Mouse (Mus musculus) kidney, adult 8-10 months (tissue): ENCODE measurements around the gene Patl2.

Experiments used
- DNase-seq, 2 experiments: peaks; one replicate each; pipeline ENCODE4 v3.0.0; 2022

The Patl2 gene

DNA sequence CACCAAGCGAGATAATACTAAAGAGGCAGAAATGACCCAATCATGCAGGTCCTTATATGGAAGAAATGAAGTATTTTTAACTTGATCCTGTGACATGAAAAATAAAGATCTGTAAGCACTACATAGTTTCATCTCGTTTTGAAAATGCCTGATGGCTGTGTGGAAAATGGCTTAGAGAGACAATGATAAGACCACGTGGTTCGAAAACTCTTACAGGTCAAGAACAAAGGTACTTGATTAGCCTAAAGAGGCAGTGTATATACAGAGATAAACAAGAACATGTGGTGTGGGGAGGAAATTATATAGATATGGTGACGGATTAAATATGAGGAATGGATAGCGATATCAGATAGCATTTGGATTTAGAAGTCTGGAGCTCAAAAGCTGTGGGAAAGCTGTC is 14.7 kb downstream of the Patl2 start:
- DNase-seq: no peak

DNA sequence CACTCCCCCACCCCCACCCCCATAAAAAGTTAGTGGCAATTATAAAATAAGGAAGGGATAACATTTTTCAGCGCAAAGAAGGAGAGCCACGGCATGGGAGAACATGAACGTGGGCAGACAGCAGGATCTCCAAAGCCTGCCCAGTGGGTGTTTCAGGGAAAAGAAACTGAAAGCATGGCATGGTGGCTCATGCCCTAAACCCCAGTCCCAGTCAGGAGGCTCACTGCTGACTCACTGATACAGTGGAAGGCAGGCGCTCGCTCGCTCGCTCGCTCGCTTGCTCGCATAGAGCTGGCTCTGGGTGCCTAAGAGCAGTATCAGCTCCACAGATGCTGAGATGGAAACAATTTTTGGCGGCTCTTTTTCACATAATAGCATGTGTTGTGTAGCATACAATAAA is 21.7 kb downstream of the Patl2 start:
- no peak for DNase-seq

DNA sequence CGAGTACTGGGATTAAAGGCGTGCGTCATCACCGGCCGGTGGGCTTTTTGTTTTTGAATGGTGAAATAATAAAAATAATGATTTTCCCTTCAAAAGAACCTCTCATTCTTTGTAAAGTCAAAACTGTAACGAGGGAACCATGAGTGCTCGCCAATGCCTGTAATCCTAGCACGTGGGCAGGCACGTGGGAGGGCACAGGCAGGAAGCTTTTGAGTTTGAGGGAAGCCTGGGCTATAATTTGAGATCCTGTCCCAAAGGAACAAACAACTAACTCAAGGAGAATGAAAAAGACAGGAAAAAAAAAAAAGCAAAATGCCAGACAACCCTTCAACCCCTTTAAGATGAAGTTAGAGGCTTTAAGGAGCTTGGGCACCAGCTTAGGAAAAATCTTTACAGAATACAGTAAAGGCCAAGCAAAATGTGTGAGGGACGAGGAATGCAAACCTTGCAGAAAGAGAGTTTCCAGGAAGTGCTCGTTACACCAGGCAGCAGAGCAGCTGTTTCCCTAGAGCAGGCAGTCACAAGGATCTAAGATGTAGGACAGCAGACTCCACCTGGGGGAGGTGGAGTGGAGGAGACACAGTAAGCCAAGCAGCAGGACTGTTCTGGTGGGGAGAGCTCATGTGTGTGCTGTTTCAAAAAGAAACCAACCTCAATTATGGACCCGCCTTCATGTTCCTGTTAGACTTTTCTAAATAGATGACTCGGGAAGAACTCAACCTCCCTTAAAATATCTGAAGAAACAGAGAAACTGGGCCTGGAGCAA is 22.4 kb downstream of the Patl2 start:
- no peak for DNase-seq

DNA sequence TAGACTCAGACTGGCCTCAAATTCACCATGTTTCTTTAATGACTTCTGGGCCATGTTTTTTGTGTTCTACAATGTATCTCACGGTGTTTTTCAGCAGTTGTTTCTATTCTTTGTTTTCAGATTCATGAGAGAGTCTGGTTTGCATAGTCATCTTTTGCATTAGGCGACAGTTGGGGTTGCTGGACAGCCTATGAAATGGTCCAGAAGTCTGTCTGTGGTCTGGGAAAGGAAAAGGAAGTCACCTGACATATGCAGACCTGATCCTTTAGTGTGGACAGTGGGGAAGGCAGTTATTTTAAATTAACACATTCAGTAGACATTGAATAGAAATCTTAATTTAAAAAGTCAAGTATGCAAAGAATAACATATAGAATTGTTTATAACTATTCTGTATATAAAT is 23.5 kb downstream of the Patl2 start:
- no peak for DNase-seq

GRCm38 (mm10) chr2:122161542-122161941 is 24.4 kb downstream of the Patl2 start:
- DNase-seq: no peak

- DNase-seq: peak; percentile 78 to 90
These were observed 25.3 kb downstream of the Patl2 start, which contains the start of gene Trim69 for GRCm38 (mm10) chr2:122160680-122161079. Trim69 (plus strand) TSS chr2:122160700.

GRCm38 (mm10) chr2:122159667-122160066 is 26.3 kb downstream of the Patl2 start:
- no peak for DNase-seq

DNA sequence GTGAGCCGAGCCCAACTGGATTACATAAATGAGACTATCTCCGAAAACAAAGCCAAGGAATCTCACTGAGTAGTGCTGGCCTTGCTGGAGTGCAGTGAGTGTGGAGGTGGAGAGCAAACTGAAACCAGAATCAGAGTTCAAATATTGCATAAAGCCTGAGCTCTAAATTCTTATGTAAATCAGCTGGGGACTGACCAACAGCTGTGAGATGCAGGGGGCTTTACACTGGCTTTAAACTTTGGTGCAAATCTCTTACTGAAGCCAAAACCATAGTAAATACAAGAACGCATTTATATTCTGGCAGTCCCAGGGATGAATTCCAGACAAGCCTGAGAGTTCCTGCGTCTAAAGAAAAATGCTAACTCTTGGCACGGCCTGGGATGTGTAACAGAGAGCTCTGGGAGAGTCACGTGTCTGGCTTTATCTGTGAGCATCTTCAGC is 27.6 kb downstream of the Patl2 start:
- DNase-seq: no peak

DNA sequence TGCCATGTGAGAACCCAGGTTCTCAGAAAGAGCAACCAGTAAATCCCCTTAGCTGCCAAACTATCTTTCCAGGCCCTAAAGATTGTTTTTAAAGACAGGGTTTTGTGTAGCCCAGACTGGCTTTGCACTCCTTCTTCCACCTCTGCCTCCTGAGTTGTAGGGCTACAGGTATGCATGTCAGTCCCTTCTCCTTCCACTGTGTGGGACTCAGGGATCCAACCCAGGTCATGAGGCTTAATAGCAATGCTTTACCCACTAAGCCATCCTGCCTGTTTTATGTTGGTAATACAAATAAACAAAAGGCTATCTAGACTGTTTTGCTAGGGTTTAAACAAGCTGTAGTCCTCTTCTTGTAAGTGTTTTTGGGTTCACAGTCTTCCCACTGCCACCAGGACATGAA is 28.4 kb downstream of the Patl2 start:
- DNase-seq: no peak

DNA sequence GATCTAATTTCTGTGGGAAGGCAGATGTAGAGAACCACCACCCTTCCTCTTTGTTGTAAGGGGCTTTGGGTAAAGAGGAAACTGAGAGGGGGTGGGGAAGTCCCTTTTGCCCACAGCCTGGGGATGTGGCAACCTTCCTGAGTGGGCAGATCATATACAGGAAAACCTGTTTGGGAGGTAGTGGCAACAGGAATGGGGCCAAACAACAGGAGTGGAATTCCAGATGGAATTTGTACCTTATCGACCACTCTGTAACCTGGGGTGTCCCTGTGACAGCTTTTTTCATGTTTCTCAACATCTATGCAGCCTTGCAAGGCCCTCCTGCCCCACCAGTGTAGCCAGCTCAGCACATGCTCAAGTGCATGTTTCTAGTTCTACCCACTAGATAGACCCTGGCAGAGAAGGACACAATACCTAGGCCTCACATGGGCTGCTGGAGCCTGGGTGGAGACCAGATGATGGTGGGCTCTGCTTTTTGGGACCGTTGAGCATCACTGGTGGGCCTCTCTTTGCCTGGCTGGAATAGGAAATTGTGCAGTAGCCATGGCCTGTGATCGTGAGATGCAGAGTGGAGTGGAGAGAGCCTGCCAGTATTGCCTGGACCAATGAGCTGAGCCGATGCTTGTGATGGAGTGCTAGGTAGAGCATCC is 29.8 kb downstream of the Patl2 start:
- DNase-seq: no peak

DNA sequence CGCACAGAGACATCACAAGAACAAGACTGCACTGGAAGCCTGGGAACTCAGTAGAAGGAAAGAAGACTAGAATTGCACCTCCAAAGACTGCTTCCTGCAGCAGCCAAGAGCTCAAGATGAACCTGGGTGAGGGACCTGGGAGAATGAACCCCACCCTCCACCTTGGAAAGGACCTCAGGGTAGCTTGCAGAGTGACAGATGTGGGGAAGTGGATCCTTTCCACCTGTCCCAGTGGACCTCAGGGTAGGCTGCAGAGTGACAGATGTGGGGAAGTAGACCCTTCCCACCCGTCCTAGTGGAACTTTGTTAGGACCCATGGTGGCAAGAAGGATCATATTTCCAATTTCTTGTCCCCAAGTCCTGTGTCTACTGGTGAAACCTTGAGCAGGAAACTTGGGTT is 30.7 kb downstream of the Patl2 start:
- DNase-seq: no peak

DNA sequence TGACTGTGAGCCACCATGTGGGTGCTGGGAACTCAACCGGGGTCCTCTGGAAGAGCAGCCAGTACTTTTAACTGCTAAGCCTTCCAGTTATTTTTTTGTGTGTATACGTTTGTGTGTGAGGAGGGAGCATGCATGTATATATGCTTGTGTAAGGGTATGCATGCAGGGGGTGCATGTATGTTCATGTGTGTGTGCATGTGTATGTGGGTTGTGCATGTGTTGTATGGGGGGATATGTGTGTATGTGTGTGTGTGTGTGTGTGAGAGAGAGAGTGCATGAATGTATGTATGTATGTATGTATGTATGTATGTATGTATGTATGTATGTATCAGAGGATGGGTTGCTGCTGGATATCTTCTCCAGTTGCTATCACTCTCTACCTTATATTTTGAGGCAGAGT is 31.5 kb downstream of the Patl2 start:
- no peak for DNase-seq

DNA sequence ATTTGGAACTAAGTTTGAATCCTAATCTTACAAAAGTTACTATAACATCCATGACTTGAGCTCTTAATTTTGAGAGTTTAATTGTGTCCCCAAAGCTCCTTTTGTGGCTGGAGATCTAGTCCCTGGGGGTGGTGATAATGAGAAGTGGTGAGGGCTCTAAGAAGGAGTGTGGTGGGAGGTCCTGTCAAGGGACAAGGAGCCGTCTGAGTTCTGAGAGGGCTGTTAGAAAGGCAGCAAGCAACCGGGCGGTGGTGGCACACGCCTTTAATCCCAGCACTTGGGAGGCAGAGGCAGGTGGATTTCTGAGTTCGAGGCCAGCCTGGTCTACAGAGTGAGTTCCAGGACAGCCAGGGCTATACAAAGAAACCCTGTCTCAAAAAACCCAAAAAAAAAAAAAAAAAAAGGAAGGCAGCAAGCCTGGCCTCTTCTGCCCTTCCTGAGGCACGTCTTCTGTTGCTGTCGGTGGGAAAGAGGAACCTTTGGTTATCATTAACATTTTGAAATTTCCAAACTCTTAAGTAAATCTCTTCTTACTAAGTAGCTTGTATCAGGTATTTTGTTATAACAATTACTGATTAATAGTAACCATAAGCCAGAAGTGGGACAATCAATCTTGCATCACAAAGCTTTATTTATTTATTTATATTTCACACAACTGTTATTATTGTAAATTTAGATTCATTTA is 32.2 kb downstream of the Patl2 start:
- no peak for DNase-seq

GRCm38 (mm10) chr2:122152850-122153249 is 33.1 kb downstream of the Patl2 start:
- DNase-seq: no peak

DNA sequence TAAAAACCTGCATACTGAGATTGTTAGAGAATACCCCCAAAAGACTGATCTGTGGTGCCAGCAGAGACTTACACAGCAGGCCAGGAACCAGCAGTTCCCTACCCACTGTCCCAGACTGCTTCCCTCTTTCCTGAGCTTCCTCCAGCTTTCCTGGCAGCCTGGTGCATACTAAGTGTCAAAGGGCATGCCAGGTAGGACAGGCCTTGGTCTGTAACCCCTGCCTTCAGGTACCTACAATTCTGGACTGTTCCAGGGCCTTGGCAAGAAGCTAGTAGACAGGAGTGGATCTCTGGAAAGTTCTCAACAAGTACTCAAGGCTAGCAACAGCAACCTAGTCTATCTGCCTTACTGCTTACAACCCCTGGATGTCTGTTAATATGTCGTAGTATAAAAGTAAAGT is 34.8 kb downstream of the Patl2 start:
- no peak for DNase-seq

DNA sequence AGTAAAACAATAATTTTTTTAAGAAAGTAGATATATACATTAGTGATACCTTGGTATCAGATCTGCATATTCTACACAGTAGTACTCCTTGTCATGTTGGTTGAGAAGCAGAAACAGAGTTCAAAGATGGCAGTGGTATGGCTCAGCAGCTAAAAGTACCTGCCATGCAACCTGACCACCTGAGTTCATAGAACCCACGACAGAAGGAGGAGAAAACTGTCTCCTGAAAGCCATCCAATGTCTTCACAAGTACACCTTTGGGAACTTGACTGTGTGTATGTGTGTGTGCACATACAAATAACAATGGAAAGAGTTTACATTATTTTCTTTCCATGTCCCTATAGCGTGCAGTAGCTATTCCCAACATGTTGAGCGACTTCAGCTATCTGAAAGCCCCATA is 36.3 kb downstream of the Patl2 start:
- DNase-seq: no peak

DNA sequence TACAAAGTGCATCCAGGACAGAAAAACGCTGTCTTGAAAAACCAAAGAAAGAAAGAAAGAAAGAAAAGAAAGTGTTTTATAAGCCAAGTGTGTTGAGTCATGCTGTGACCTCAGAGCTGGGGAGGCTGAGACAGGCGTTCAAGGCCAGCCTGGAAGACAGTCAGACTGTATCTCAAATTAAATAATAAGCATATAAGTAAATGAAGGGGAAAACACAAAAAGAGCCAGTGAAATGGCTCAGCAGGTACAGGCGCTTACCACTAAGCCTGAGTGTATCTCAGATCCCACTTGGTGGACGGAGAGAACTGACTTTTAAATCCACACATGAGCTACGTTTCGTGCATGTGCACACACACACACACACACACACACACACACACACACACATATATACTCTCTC is 36.7 kb downstream of the Patl2 start:
- no peak for DNase-seq

- DNase-seq: peak; percentile 78 to 83
These were observed 37.6 kb downstream of the Patl2 start for GRCm38 (mm10) chr2:122148242-122148917.

DNA sequence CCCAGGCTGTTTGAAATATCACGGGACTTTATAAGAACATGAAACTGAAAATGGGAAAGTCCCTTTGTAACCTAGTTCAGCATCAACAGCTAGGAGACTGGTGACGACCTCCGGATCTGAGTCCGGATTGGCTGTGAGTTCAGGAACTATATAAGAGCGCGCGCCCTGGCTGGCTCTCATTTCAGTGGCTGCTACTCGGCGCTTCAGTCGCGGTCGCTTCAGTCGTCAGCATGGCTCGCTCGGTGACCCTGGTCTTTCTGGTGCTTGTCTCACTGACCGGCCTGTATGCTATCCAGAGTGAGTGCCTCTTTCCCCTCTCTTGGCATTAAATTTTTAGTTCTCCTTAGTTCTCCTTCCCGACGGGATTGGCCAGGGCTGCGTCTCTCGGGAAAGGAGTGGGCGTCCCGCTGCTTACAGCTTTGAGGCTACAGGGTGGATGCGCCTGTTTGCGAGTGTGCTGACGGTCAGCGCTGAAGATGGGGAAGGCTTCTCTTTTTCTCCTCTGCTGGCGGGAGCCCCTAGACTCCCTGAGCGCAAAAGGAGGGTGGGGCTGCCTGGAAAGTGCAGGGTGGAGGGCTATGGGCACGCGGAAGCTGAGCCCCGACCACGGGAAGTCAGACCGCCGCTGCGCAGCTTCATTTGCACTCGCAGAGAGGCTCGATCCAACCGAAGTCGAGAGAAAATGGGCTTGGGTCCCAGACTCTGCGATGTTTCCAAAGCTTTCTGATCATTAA is 38.3 kb downstream of the Patl2 start, which contains the start of gene B2m:
Gene B2m, plus strand, starts transcription at position 179 of the 734 bp plus-strand sequence.
- peak; percentile 93 to 95 for DNase-seq

GRCm38 (mm10) chr2:122146687-122147086 is 39.3 kb downstream of the Patl2 start:
- DNase-seq: peak in 1 of 2 experiments; percentile 13

DNA sequence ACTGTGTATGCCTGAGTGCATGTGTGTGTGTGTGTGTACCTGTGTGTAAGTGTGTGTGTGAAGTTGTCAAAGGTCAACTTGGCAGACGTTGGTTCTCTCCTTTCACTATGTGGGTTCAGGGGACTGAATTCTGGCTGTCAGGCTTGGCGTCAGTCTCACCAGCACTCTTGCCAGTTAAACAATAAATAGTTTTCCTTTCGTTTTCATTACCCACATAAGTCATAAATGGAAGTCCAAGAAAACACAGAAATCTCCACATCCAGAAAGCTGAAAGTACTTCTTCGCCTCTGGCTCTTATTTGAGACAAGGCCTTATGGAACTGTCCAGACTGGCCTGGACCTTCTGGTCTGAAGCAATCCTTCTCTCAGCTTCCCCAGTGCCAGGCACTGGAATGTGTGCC is 40.2 kb downstream of the Patl2 start:
- no peak for DNase-seq

DNA sequence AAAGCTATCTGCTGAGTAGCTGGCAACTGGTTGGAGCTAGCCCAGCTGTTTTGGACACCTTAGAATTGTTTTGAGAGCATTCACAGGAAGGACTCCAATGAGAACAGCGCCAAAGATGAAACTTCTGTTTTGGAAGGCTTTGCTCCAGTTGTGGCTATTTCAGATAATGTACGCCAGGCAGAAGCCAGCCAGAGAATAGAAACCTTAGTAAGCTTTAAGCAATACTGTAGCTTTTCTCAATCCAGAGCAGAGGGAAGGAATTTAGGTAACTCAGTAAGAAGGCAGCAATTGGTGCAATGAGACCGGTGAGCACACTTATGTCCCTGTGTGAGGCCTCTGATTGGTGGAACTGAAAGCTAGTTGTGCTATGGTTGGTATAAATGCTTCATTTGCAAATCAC is 42.9 kb downstream of the Patl2 start:
- no peak for DNase-seq
